Mouse (Mus musculus): Measurements from ENCODE around the gene P4hb.

- TF ChIP-seq POLR2A (IDR thresholded peaks at IDR 0.05; ENCODE audit: control insufficient read depth, extremely low read depth, insufficient read depth, low read length, poor library complexity) (no peak), CTCF (IDR thresholded peaks at IDR 0.05; ENCODE audit: borderline replicate concordance, control insufficient read depth, extremely low read depth, insufficient read depth, low read length, poor library complexity) (no peak)
These were observed 45.8 kb upstream of the P4hb start for GRCm38 (mm10) chr11:120618619-120619535.

Measured in thymus, adult 2 months (tissue).